20 mouse cellular contexts compared by ENCODE assay signal in the genomic region with DNA sequence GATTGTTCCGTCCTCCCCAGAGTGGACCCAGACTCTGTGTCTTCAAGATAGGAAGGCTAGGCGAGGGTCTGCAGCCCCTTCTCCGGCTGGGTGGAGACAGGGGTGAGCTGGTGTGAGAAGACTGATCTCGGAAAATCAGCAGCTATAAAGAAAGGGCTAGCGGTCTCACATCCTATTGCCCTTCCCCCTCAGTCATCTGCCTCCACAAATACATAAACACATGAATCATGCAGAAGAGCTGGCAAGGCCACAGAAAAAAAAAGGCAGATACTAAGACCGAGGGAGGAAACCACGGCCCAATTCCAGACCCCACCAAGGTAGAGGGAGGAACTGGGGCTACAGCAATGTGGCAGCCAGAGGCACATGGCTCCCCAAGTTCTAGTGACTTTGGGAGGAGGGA. TPM values are rescaled to one million over a fixed set of nuclear protein-coding genes. Genes with fewer than 3 reads are reported as not detected.
DNase-seq lines count a peak whose midpoint lies in the region; ATAC-seq and TF ChIP-seq lines count a peak whose summit lies in the region.
"Had no signal": no experiment of that assay in that cellular context is flagged by ENCODE, and none has a peak within 500 bp of the region (broad histone marks: within the 10 kb centered on the region; RNA-seq: fewer than 3 reads in every experiment).

No protein-coding gene starts in this region.

- no peak for TF ChIP-seq CTCF in embryonic fibroblast, embryonic 13.5 days (IDR thresholded peaks at IDR 0.05; ENCODE audit: borderline replicate concordance, insufficient read depth, low read length)

- no peak for TF ChIP-seq POLR2A in embryonic fibroblast, embryonic 13.5 days (IDR thresholded peaks at IDR 0.05; ENCODE audit: low read depth, low read length)

- H3K27me3 ChIP-seq in megakaryocyte, embryonic 14.5 days (replicated peaks) = peaks cover 15% of the 10 kb centered on the region
- H3K27me3 ChIP-seq in liver, embryonic 11.5 days (replicated peaks; ENCODE audit: control insufficient read depth, insufficient read depth, low read length) = no peaks in the 10 kb centered on the region
- H3K27me3 ChIP-seq in liver, embryonic 12.5 days (replicated peaks) = peaks cover 45% of the 10 kb centered on the region
- H3K27me3 ChIP-seq: embryonic facial prominence, embryonic 13.5 days; forebrain, embryonic 15.5 days had no signal

- WGBS in liver, embryonic 11.5 days = 44% methylated on average over 7 of the region's 7 CpGs
- 45% methylated on average over 7 of the region's 7 CpGs for WGBS in liver, embryonic 12.5 days (ENCODE audit: insufficient replicate concordance)

- H3K27ac ChIP-seq in embryonic fibroblast, embryonic 13.5 days (ENCODE audit: insufficient read depth, low read length) = peak overlapping the region; percentile 76
- no peak overlapping the region for H3K27ac ChIP-seq in liver, embryonic 11.5 days (ENCODE audit: low read depth, low read length)
- H3K27ac ChIP-seq in liver, embryonic 12.5 days = no peak overlapping the region
- H3K27ac ChIP-seq: embryonic facial prominence, embryonic 13.5 days; forebrain, embryonic 15.5 days; hindbrain, postnatal 0 days; limb, embryonic 15.5 days had no signal

- DNase-seq in adrenal gland, adult (ENCODE audit: inconsistent age in 2 of 2, low spot score in 1 of 2) = peak; percentile 61 to 87
- no peak for DNase-seq in adrenal gland, postnatal 4 days (ENCODE audit: low spot score in 2 of 2)
- DNase-seq in NIH3T3 (ENCODE audit: low read depth) = peak; percentile 86
- no peak for DNase-seq in liver, embryonic 11.5 days (ENCODE audit: low spot score)
- DNase-seq: cerebellum, adult 9-11 months; kidney, adult 18-20 months; kidney, postnatal 10 days; lung, adult 18-20 months; right cerebral cortex, postnatal 14 days; spleen, adult 18-20 months; thymus, postnatal 36 days had no signal

- H3K9me3 ChIP-seq in megakaryocyte, embryonic 14.5 days = no peaks in the 10 kb centered on the region
- H3K9me3 ChIP-seq in liver, embryonic 11.5 days (ENCODE audit: control insufficient read depth, low read length) = no peaks in the 10 kb centered on the region
- no peaks in the 10 kb centered on the region for H3K9me3 ChIP-seq in liver, embryonic 12.5 days (replicated peaks)
- H3K9me3 ChIP-seq: embryonic facial prominence, embryonic 13.5 days; forebrain, embryonic 15.5 days; limb, embryonic 15.5 days had no signal

- peak overlapping the region; percentile 29 for H3K4me3 ChIP-seq in megakaryocyte, embryonic 14.5 days (replicated peaks)
- no peak overlapping the region for H3K4me3 ChIP-seq in embryonic fibroblast, embryonic 13.5 days (ENCODE audit: insufficient read depth, low read length)
- H3K4me3 ChIP-seq in liver, embryonic 11.5 days (ENCODE audit: low read depth, low read length) = no peak overlapping the region
- no peak overlapping the region for H3K4me3 ChIP-seq in liver, embryonic 12.5 days
- H3K4me3 ChIP-seq: embryonic facial prominence, embryonic 13.5 days; forebrain, embryonic 15.5 days; limb, embryonic 15.5 days had no signal

- no peaks in the 10 kb centered on the region for H3K36me3 ChIP-seq in megakaryocyte, embryonic 14.5 days (replicated peaks; ENCODE audit: low read length)
- no peaks in the 10 kb centered on the region for H3K36me3 ChIP-seq in liver, embryonic 11.5 days (ENCODE audit: control insufficient read depth, insufficient read depth, low read length)
- no peaks in the 10 kb centered on the region for H3K36me3 ChIP-seq in liver, embryonic 12.5 days
- H3K36me3 ChIP-seq: embryonic facial prominence, embryonic 13.5 days; forebrain, embryonic 15.5 days; limb, embryonic 15.5 days had no signal

- no peak overlapping the region for H3K9ac ChIP-seq in liver, embryonic 11.5 days (ENCODE audit: low read depth, low read length)
- no peak overlapping the region for H3K9ac ChIP-seq in liver, embryonic 12.5 days
- H3K9ac ChIP-seq: embryonic facial prominence, embryonic 13.5 days; forebrain, embryonic 15.5 days; limb, embryonic 15.5 days had no signal

- peaks cover 90% of the 10 kb centered on the region for H3K4me1 ChIP-seq in megakaryocyte, embryonic 14.5 days
- H3K4me1 ChIP-seq in embryonic fibroblast, embryonic 13.5 days (ENCODE audit: control insufficient read depth, insufficient read depth, low read length) = peaks cover 19% of the 10 kb centered on the region
- H3K4me1 ChIP-seq in liver, embryonic 11.5 days (replicated peaks; ENCODE audit: control insufficient read depth, insufficient read depth, low read length) = no peaks in the 10 kb centered on the region
- H3K4me1 ChIP-seq in liver, embryonic 12.5 days = no peaks in the 10 kb centered on the region
- H3K4me1 ChIP-seq: forebrain, embryonic 15.5 days had no signal

- no peak overlapping the region for H3K4me2 ChIP-seq in liver, embryonic 11.5 days
- no peak overlapping the region for H3K4me2 ChIP-seq in liver, embryonic 12.5 days
- H3K4me2 ChIP-seq: embryonic facial prominence, embryonic 13.5 days; forebrain, embryonic 15.5 days; limb, embryonic 15.5 days had no signal

- ATAC-seq in megakaryocyte, adult 5-6 weeks (ENCODE audit: poor library complexity, severe bottlenecking) = no peak
- no peak for ATAC-seq in liver, embryonic 11.5 days (replicated peaks; ENCODE audit: low FRiP score)
- no peak for ATAC-seq in liver, embryonic 12.5 days
- ATAC-seq: forebrain, embryonic 15.5 days; hindbrain, postnatal 0 days had no signal

RNA-seq across cellular contexts. Expression of a gene that starts 11.5 kb away (rescaled TPM):
- 1 to 10 TPM; 6.9 to 7.1 TPM for total RNA-seq in adrenal gland, postnatal 4 days (2021)
- 1.8 and 16.4 TPM in 2 replicates for polyA plus RNA-seq in megakaryocyte, embryonic 14.5 days (2012; ENCODE audit: insufficient read depth, low replicate concordance)
- total RNA-seq in megakaryocyte, adult 5-6 weeks (2015) = 0.11 TPM in 1 of 2 replicates, not detected in the other
- total RNA-seq in megakaryocyte, adult 5-6 weeks (2017) = under 0.01 TPM in 1 of 2 replicates, not detected in the other
- polyA plus RNA-seq in embryonic fibroblast, embryonic 13.5 days (2011; ENCODE audit: insufficient read length, low read depth, missing spikeins) = 182 and 264 TPM in 2 replicates
- polyA plus RNA-seq in liver, embryonic 11.5 days (2014; fragmentation: Nextera tagmentation; extraction: Ambion mirVana) = 0.16 and 0.29 TPM in 2 replicates
- polyA plus RNA-seq in liver, embryonic 12.5 days (2016; fragmentation: Nextera tagmentation; extraction: Ambion mirVana) = 0.39 and 0.42 TPM in 2 replicates
- total RNA-seq: hematopoietic stem cell, adult 5-6 weeks had no signal

Comparison
In these comparisons a context has a peak if more than half of its experiments do, and no peak if none do; other contexts are left out.
1. DNase-seq: peak in adrenal gland, adult (2 of 2) and NIH3T3 (single experiment); none in adrenal gland, postnatal 4 days (0 of 2) and liver, embryonic 11.5 days (single experiment).
2. RNA of a gene that starts 11.5 kb away (polyA plus RNA-seq): 182 to 264 TPM in embryonic fibroblast, embryonic 13.5 days; 1.8 to 16.4 TPM in megakaryocyte, embryonic 14.5 days, 0.39 to 0.42 TPM in liver, embryonic 12.5 days and 0.16 to 0.29 TPM in liver, embryonic 11.5 days; every median in the first group is over 10 times any median in the second.